Mouse (Mus musculus) gastrocnemius, adult 18-20 months (tissue): Measurements from ENCODE around the gene H2al1m. TPM values are rescaled to one million over a fixed set of nuclear protein-coding genes. Genes with fewer than 3 reads are reported as not detected.
"Not testable (repeated sequence)": the region's sequence is repeated elsewhere in the genome, so short reads cannot be mapped to it uniquely, and the experiment has no call there.

Experiments
- DNase-seq: peaks from one replicate; pipeline ENCODE4 v3.0.0; 2021; ENCODE audit warnings: low spot score
- long read RNA-seq, 2 experiments: library from polyadenylated mRNA; stranded (forward); transcript quantifications; one replicate each; pipeline ENCODE4 v2.0.0; 2021
- total RNA-seq, 2 experiments: library from RNA; stranded (reverse); gene quantifications; 2 replicates each; pipeline ENCODE4 v1.2.3; 2021

The H2al1m gene
- total RNA-seq: under 1 TPM in 1 of 2 experiments, not detected in 1; 0.64 TPM
- long read RNA-seq, experiment 1: 0 reads
- long read RNA-seq, experiment 2: 0 reads

GRCm38 (mm10) chrX:9283464-9283863, at the start of gene H2al1m:
Gene H2al1m (plus strand): TSS chrX:9283764.
- DNase-seq: not testable (repeated sequence)

- no peak for DNase-seq
These were observed 42.6 kb upstream of the H2al1m start for GRCm38 (mm10) chrX:9240737-9241591.

- DNase-seq: no peak
These were observed 40.1 kb upstream of the H2al1m start for GRCm38 (mm10) chrX:9243381-9243864.

GRCm38 (mm10) chrX:9244603-9245336, 38.8 kb upstream of the H2al1m start:
- no peak for DNase-seq

GRCm38 (mm10) chrX:9248911-9249310, 34.7 kb upstream of the H2al1m start:
- no peak for DNase-seq

- no peak for DNase-seq
These were observed 29.6 kb upstream of the H2al1m start for GRCm38 (mm10) chrX:9253990-9254389.

- no peak for DNase-seq
These were observed 28.7 kb upstream of the H2al1m start for GRCm38 (mm10) chrX:9254901-9255300.

GRCm38 (mm10) chrX:9256766-9257165, 26.8 kb upstream of the H2al1m start, which contains the start of gene Gm14862:
Gene Gm14862 (minus strand): TSS chrX:9256899.
- no peak for DNase-seq

- no peak for DNase-seq
These were observed 25.7 kb upstream of the H2al1m start for GRCm38 (mm10) chrX:9257831-9258230.

GRCm38 (mm10) chrX:9259267-9259666, 24.3 kb upstream of the H2al1m start:
- DNase-seq: no peak

- DNase-seq: peak; percentile 8
These were observed 12.5 kb upstream of the H2al1m start for GRCm38 (mm10) chrX:9271112-9271511.

- DNase-seq: no peak
These were observed 11.6 kb upstream of the H2al1m start for GRCm38 (mm10) chrX:9271947-9272459.

- DNase-seq: peak; percentile 14
These were observed 10.9 kb upstream of the H2al1m start, which contains the start of gene Xk for GRCm38 (mm10) chrX:9272460-9273361. Gene Xk (plus strand): TSS chrX:9272756.

- DNase-seq: no peak
These were observed 10.1 kb upstream of the H2al1m start for GRCm38 (mm10) chrX:9273377-9274002.

- no peak for DNase-seq
These were observed 9.2 kb upstream of the H2al1m start for GRCm38 (mm10) chrX:9274321-9274720.

GRCm38 (mm10) chrX:9293140-9293829, 9.7 kb downstream of the H2al1m start:
- DNase-seq: not testable (repeated sequence)

GRCm38 (mm10) chrX:9298413-9298864, 14.9 kb downstream of the H2al1m start:
- DNase-seq: no peak

GRCm38 (mm10) chrX:9302791-9303190, 19.2 kb downstream of the H2al1m start:
- no peak for DNase-seq

GRCm38 (mm10) chrX:9303455-9303854, 19.9 kb downstream of the H2al1m start:
- DNase-seq: no peak

GRCm38 (mm10) chrX:9316457-9316856, 32.9 kb downstream of the H2al1m start:
- DNase-seq: not testable (repeated sequence)
